Mouse (Mus musculus): ENCODE data around the gene 1700016H13Rik. TPM values are rescaled to one million over a fixed set of nuclear protein-coding genes. Genes with fewer than 3 reads are reported as not detected.

1700016H13Rik gene
- total and polyA plus RNA-seq, 3 experiments, result 0.23 to 0.40 TPM; not detected in 1

GRCm38 (mm10) chr5:103629111-103629764 is 26.6 kb downstream of the 1700016H13Rik start, which contains the start of gene Slc10a6:
Slc10a6 (minus strand) TSS chr5:103629403.
- DNase-seq (ENCODE audit: low read depth, low spot score), result no peak
- H3K27ac ChIP-seq (ENCODE audit: control insufficient read depth, low read depth, low read length), result no peak within 1 kb of the TSS
- H3K9ac ChIP-seq (ENCODE audit: control insufficient read depth, low read depth, low read length, poor library complexity, severe bottlenecking), result no peak within 1 kb of the TSS
- TF ChIP-seq E2F4 (IDR thresholded peaks at IDR 0.05; ENCODE audit: borderline replicate concordance, low read depth, low read length), result no peak
- TF ChIP-seq CTCF (IDR thresholded peaks at IDR 0.05 in 2 of 3, conservative IDR thresholded peaks at IDR 0.05 in 1 of 3; ENCODE audit: control insufficient read depth in 1 of 3, insufficient read depth in 1 of 3, low read depth in 2 of 3, low read length in 3 of 3, poor library complexity in 1 of 3, severe bottlenecking in 1 of 3), result no peak
- TF ChIP-seq UBTF (IDR thresholded peaks at IDR 0.05; ENCODE audit: borderline replicate concordance, insufficient read depth, low read depth, low read length), result no peak
- TF ChIP-seq ZNF384 (IDR thresholded peaks at IDR 0.05; ENCODE audit: low read depth, low read length), result no peak
- no peak for TF ChIP-seq EP300 (IDR thresholded peaks at IDR 0.05; ENCODE audit: low read depth in 1 of 2, low read length in 2 of 2)
- no peak for TF ChIP-seq ETS1 (IDR thresholded peaks at IDR 0.05; ENCODE audit: low read depth, low read length)
- TF ChIP-seq CHD2 (IDR thresholded peaks at IDR 0.05; ENCODE audit: low read length), result no peak
- no peak for TF ChIP-seq MAX (IDR thresholded peaks at IDR 0.05; ENCODE audit: low read length)
- TF ChIP-seq KAT2A (conservative IDR thresholded peaks at IDR 0.05; ENCODE audit: low read depth, low read length), result no peak
- TF ChIP-seq POLR2AphosphoS2 (IDR thresholded peaks at IDR 0.05; ENCODE audit: low read length), result no peak
- no peak for TF ChIP-seq MYC (IDR thresholded peaks at IDR 0.05; ENCODE audit: low read depth, low read length)
- no peaks in the 10 kb centered on the region; a peak in 2 of 4 replicates for H3K27me3 ChIP-seq (ENCODE audit: control insufficient read depth in 1 of 2, insufficient read depth in 2 of 2, low read length in 2 of 2)
- no peak within 1 kb of the TSS for H3K4me3 ChIP-seq (ENCODE audit: control insufficient read depth in 1 of 2, insufficient read depth in 1 of 2, low read depth in 2 of 2, low read length in 2 of 2)
- H3K79me2 ChIP-seq (ENCODE audit: control insufficient read depth, insufficient read depth, low read length, poor library complexity), result no peaks in the 10 kb centered on the region
- H3K36me3 ChIP-seq (ENCODE audit: control insufficient read depth in 1 of 2, insufficient read depth in 2 of 2, low read length in 2 of 2), result no peaks in the 10 kb centered on the region
- H3K4me1 ChIP-seq (ENCODE audit: control insufficient read depth in 1 of 2, insufficient read depth in 2 of 2, low read length in 2 of 2), result no peaks in the 10 kb centered on the region
- H3K9me3 ChIP-seq (replicated peaks; ENCODE audit: insufficient read depth, low read length), result no peaks in the 10 kb centered on the region

DNA sequence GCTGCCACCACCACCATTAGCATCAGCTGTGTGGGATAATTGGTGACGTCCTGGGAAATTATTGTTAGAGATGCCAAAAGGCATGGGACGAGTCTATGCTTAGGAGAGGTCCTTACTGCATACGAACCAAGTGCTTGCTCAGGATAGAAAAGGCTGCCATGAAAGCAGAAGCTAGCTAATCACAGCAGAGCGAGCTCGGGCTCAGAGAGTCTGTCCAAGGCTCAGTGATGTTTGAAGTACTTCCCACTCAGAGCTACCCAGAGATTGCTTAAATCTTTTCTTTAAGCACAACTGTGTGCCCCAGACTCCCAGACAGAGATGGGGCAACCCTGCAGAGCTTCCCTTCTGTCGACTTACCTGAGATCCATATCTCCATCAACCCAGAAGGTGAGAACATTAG is 27.3 kb downstream of the 1700016H13Rik start:
- Histone ChIP-seq H3K4me3 (ENCODE audit: control insufficient read depth in 1 of 2, insufficient read depth in 1 of 2, low read depth in 2 of 2, low read length in 2 of 2) (no peak overlapping the region), H3K9me3 (replicated peaks; ENCODE audit: insufficient read depth, low read length) (no peaks in the 10 kb centered on the region), H3K9ac (ENCODE audit: control insufficient read depth, low read depth, low read length, poor library complexity, severe bottlenecking) (no peak overlapping the region), H3K4me1 (ENCODE audit: control insufficient read depth in 1 of 2, insufficient read depth in 2 of 2, low read length in 2 of 2) (no peaks in the 10 kb centered on the region), H3K27me3 (ENCODE audit: control insufficient read depth in 1 of 2, insufficient read depth in 2 of 2, low read length in 2 of 2) (no peaks in the 10 kb centered on the region; a peak in 2 of 4 replicates), H3K79me2 (ENCODE audit: control insufficient read depth, insufficient read depth, low read length, poor library complexity) (no peaks in the 10 kb centered on the region), H3K27ac (ENCODE audit: control insufficient read depth, low read depth, low read length) (no peak overlapping the region), H3K36me3 (ENCODE audit: control insufficient read depth in 1 of 2, insufficient read depth in 2 of 2, low read length in 2 of 2) (no peaks in the 10 kb centered on the region)
- TF ChIP-seq E2F4 (IDR thresholded peaks at IDR 0.05; ENCODE audit: borderline replicate concordance, low read depth, low read length) (no peak), NRF1 (IDR thresholded peaks at IDR 0.05; ENCODE audit: insufficient read depth, low read depth, low read length, poor library complexity, severe bottlenecking) (no peak), CTCF (IDR thresholded peaks at IDR 0.05 in 2 of 3, conservative IDR thresholded peaks at IDR 0.05 in 1 of 3; ENCODE audit: control insufficient read depth in 1 of 3, insufficient read depth in 1 of 3, low read depth in 2 of 3, low read length in 3 of 3, poor library complexity in 1 of 3, severe bottlenecking in 1 of 3) (no peak), MEF2A (IDR thresholded peaks at IDR 0.05; ENCODE audit: extremely low read depth, insufficient replicate concordance, low read depth, low read length, poor library complexity, severe bottlenecking) (no peak), UBTF (IDR thresholded peaks at IDR 0.05; ENCODE audit: borderline replicate concordance, insufficient read depth, low read depth, low read length) (no peak), TCF12 (IDR thresholded peaks at IDR 0.05; ENCODE audit: low read depth, low read length) (no peak), TAL1 (IDR thresholded peaks at IDR 0.05; ENCODE audit: low read length) (no peak), KAT2A (conservative IDR thresholded peaks at IDR 0.05; ENCODE audit: low read depth, low read length) (no peak), RAD21 (IDR thresholded peaks at IDR 0.05; ENCODE audit: low read depth, low read length) (no peak)
- DNase-seq (ENCODE audit: low read depth, low spot score), result no peak
